14 mouse cellular contexts compared by ENCODE assay signal in genomic region chr17:80501037-80501804, GRCm38 (mm10). TPM values are rescaled to one million over a fixed set of nuclear protein-coding genes. Genes with fewer than 3 reads are reported as not detected.
DNase-seq lines count a peak whose midpoint lies in the region; ATAC-seq lines count a peak whose summit lies in the region.
"Had no signal": no experiment of that assay in that cellular context is flagged by ENCODE, and none has a peak within 500 bp of the region (broad histone marks: within the 10 kb centered on the region; RNA-seq: fewer than 3 reads in every experiment).

No protein-coding gene starts in this region.

- H3K36me3 ChIP-seq in liver, embryonic 11.5 days (ENCODE audit: control insufficient read depth, insufficient read depth, low read length): no peaks in the 10 kb centered on the region
- no peaks in the 10 kb centered on the region for H3K36me3 ChIP-seq in midbrain, embryonic 13.5 days
- H3K36me3 ChIP-seq: hindbrain, embryonic 15.5 days had no signal

- no peaks in the 10 kb centered on the region for H3K27me3 ChIP-seq in liver, embryonic 11.5 days (replicated peaks; ENCODE audit: control insufficient read depth, insufficient read depth, low read length)
- no peaks in the 10 kb centered on the region for H3K27me3 ChIP-seq in midbrain, embryonic 13.5 days
- H3K27me3 ChIP-seq: hindbrain, embryonic 15.5 days; Patski had no signal

- H3K4me3 ChIP-seq in liver, embryonic 11.5 days (ENCODE audit: low read depth, low read length): no peak overlapping the region
- H3K4me3 ChIP-seq in midbrain, embryonic 13.5 days (replicated peaks): no peak overlapping the region
- H3K4me3 ChIP-seq: hindbrain, embryonic 15.5 days had no signal

- WGBS in liver, embryonic 11.5 days: 37% methylated on average over 5 of the region's 5 CpGs
- WGBS in midbrain, embryonic 13.5 days: 70% methylated on average over 5 of the region's 5 CpGs

- H3K9me3 ChIP-seq in liver, embryonic 11.5 days (ENCODE audit: control insufficient read depth, low read length): no peaks in the 10 kb centered on the region
- H3K9me3 ChIP-seq in midbrain, embryonic 13.5 days: no peaks in the 10 kb centered on the region
- H3K9me3 ChIP-seq: hindbrain, embryonic 15.5 days had no signal

- H3K27ac ChIP-seq in liver, embryonic 11.5 days (ENCODE audit: low read depth, low read length): 0 out of 2 replicates have a peak overlapping the region, but pooled peaks have one; percentile 13
- no peak overlapping the region for H3K27ac ChIP-seq in midbrain, embryonic 13.5 days
- H3K27ac ChIP-seq: hindbrain, embryonic 15.5 days; macrophage had no signal

- H3K4me1 ChIP-seq in liver, embryonic 11.5 days (replicated peaks; ENCODE audit: control insufficient read depth, insufficient read depth, low read length): peaks cover 16% of the 10 kb centered on the region
- no peaks in the 10 kb centered on the region for H3K4me1 ChIP-seq in midbrain, embryonic 13.5 days (replicated peaks)
- H3K4me1 ChIP-seq: hindbrain, embryonic 15.5 days had no signal

- H3K9ac ChIP-seq in liver, embryonic 11.5 days (ENCODE audit: low read depth, low read length): no peak overlapping the region
- no peak overlapping the region for H3K9ac ChIP-seq in midbrain, embryonic 13.5 days (replicated peaks)
- H3K9ac ChIP-seq: hindbrain, embryonic 15.5 days had no signal

- ATAC-seq in liver, embryonic 11.5 days (replicated peaks; ENCODE audit: low FRiP score): peak; percentile 58
- ATAC-seq in midbrain, embryonic 13.5 days: no peak
- ATAC-seq: Patski had no signal

- DNase-seq in 416B (ENCODE audit: low read depth) (peak; percentile 39), NIH3T3 (ENCODE audit: low read depth) (peak; percentile 29)
- DNase-seq in CD4-positive, CD25-positive, alpha-beta regulatory T cell, adult 2 months (ENCODE audit: low read depth, low spot score): peak; percentile 15
- no peak for DNase-seq in liver, embryonic 11.5 days (ENCODE audit: low spot score)
- DNase-seq in gastrocnemius, adult 18-20 months (ENCODE audit: low spot score): no peak
- no peak for DNase-seq in kidney, postnatal 14 days
- DNase-seq: heart, adult 18-20 months; kidney, adult 9 months; lung, adult 18-20 months; retina, postnatal 1 day had no signal

- H3K4me2 ChIP-seq in liver, embryonic 11.5 days: 0 out of 2 replicates have a peak overlapping the region, but pooled peaks have one; percentile 1
- H3K4me2 ChIP-seq in midbrain, embryonic 13.5 days (replicated peaks): no peak overlapping the region
- H3K4me2 ChIP-seq: hindbrain, embryonic 15.5 days had no signal

RNA-seq across cellular contexts. Expression of gene Sos1, which starts 21.0 kb away (rescaled TPM):
- polyA plus RNA-seq in liver, embryonic 11.5 days (2014; fragmentation: Nextera tagmentation; extraction: Ambion mirVana): 4.5 and 4.7 TPM in 2 replicates
- 10 to 100 TPM; 15.0 to 15.6 TPM for total RNA-seq in gastrocnemius, adult 18-20 months (2021)
- polyA plus RNA-seq in midbrain, embryonic 13.5 days (2015; fragmentation: Nextera tagmentation; extraction: Ambion mirVana): 7.2 and 7.3 TPM in 2 replicates

Comparison
In these comparisons a context has a peak if more than half of its experiments do, and no peak if none do; other contexts are left out.
1. DNase-seq: peak in 416B (single experiment), CD4-positive, CD25-positive, alpha-beta regulatory T cell, adult 2 months (single experiment) and NIH3T3 (single experiment); none in liver, embryonic 11.5 days (single experiment), gastrocnemius, adult 18-20 months (single experiment) and kidney, postnatal 14 days (single experiment).